Comparison of ENCODE assay signal across 9 mouse cellular contexts in genomic region chr19:44297068-44297760, GRCm38 (mm10). TPM values are rescaled to one million over a fixed set of nuclear protein-coding genes. Genes with fewer than 3 reads are reported as not detected.
DNase-seq lines count a peak whose midpoint lies in the region; ATAC-seq lines count a peak whose summit lies in the region.
"Had no signal": no experiment of that assay in that cellular context is flagged by ENCODE, and none has a peak within 500 bp of the region (broad histone marks: within the 10 kb centered on the region; RNA-seq: fewer than 3 reads in every experiment).

No protein-coding gene starts in this region.

- peak overlapping the region; percentile 97 for H3K4me2 ChIP-seq in heart, embryonic 11.5 days
- peak overlapping the region; percentile 96 for H3K4me2 ChIP-seq in forebrain, embryonic 15.5 days (replicated peaks)

- peak overlapping the region; percentile 81 for H3K4me3 ChIP-seq in heart, embryonic 11.5 days (ENCODE audit: low read depth, low read length)
- H3K4me3 ChIP-seq in forebrain, embryonic 15.5 days, result peak overlapping the region; percentile 78

- H3K36me3 ChIP-seq in heart, embryonic 11.5 days (ENCODE audit: control insufficient read depth, insufficient read depth, low read length), result peaks cover 45% of the 10 kb centered on the region
- H3K36me3 ChIP-seq in forebrain, embryonic 15.5 days, result peaks cover 46% of the 10 kb centered on the region

- H3K9ac ChIP-seq in heart, embryonic 11.5 days (ENCODE audit: low read depth, low read length), result peak overlapping the region; percentile 65
- H3K9ac ChIP-seq in forebrain, embryonic 15.5 days (replicated peaks), result peak overlapping the region; percentile 56

- H3K27me3 ChIP-seq in heart, embryonic 11.5 days (ENCODE audit: control insufficient read depth, insufficient read depth, low read length), result no peaks in the 10 kb centered on the region
- H3K27me3 ChIP-seq in forebrain, embryonic 15.5 days, result no peaks in the 10 kb centered on the region
- H3K27me3 ChIP-seq: Patski had no signal

- DNase-seq in heart, adult 11 months, result no peak
- peak; percentile 39 for DNase-seq in CD4-positive helper T cell, adult 2 months (ENCODE audit: low read depth, low spot score)
- no peak for DNase-seq in urinary bladder, postnatal 36 days (ENCODE audit: low spot score in 2 of 2)
- no peak for DNase-seq in right cerebral cortex, postnatal 10 days (ENCODE audit: low spot score in 2 of 2)
- DNase-seq in urinary bladder, postnatal 10 days (ENCODE audit: low spot score), result no peak

- H3K9me3 ChIP-seq in heart, embryonic 11.5 days (replicated peaks; ENCODE audit: control insufficient read depth, low read length), result no peaks in the 10 kb centered on the region
- no peaks in the 10 kb centered on the region for H3K9me3 ChIP-seq in forebrain, embryonic 15.5 days

- H3K27ac ChIP-seq in heart, embryonic 11.5 days (ENCODE audit: low read depth, low read length), result no peak overlapping the region
- H3K27ac ChIP-seq in forebrain, embryonic 15.5 days (replicated peaks), result peak overlapping the region; percentile 47

- peaks cover 64% of the 10 kb centered on the region for H3K4me1 ChIP-seq in heart, embryonic 11.5 days (ENCODE audit: control insufficient read depth, insufficient read depth, low read length)
- peaks cover 76% of the 10 kb centered on the region for H3K4me1 ChIP-seq in forebrain, embryonic 15.5 days

- no peak for ATAC-seq in heart, embryonic 11.5 days (replicated peaks; ENCODE audit: insufficient number of reproducible peaks, low FRiP score, low TSS enrichment)
- no peak for ATAC-seq in forebrain, embryonic 15.5 days (replicated peaks)
- ATAC-seq in megakaryocyte, adult 5-6 weeks (ENCODE audit: poor library complexity, severe bottlenecking), result peak; percentile 24; the same call in 1 of the 2 replicates
- ATAC-seq: Patski had no signal

- 65% methylated on average over 8 of the region's 8 CpGs for WGBS in heart, embryonic 11.5 days (ENCODE audit: insufficient replicate concordance)
- WGBS in forebrain, embryonic 15.5 days, result 38% methylated on average over 8 of the region's 8 CpGs

RNA-seq across cellular contexts. Expression of gene Scd2, which starts 3.7 kb away (rescaled TPM):
- polyA plus RNA-seq in heart, embryonic 11.5 days (2014; fragmentation: Nextera tagmentation; extraction: Ambion mirVana), result 150 and 188 TPM in 2 replicates
- 253 and 267 TPM in 2 replicates for polyA plus RNA-seq in forebrain, embryonic 15.5 days (2015; fragmentation: Nextera tagmentation; extraction: Ambion mirVana)
- total RNA-seq in megakaryocyte, adult 5-6 weeks (2015), result 30.0 and 33.3 TPM in 2 replicates
- total RNA-seq in megakaryocyte, adult 5-6 weeks (2017), result 26.9 and 28.9 TPM in 2 replicates

RNA-seq across cellular contexts. Expression of gene Scd4, which starts 35.7 kb away (rescaled TPM):
- 0.11 and 0.18 TPM in 2 replicates for polyA plus RNA-seq in heart, embryonic 11.5 days (2014; fragmentation: Nextera tagmentation; extraction: Ambion mirVana)
- 0.15 and 0.23 TPM in 2 replicates for polyA plus RNA-seq in forebrain, embryonic 15.5 days (2015; fragmentation: Nextera tagmentation; extraction: Ambion mirVana)
- total RNA-seq in megakaryocyte, adult 5-6 weeks (2015), result 0.40 TPM in 1 of 2 replicates, not detected in the other
- 0.12 TPM in 1 of 2 replicates, not detected in the other for total RNA-seq in megakaryocyte, adult 5-6 weeks (2017)
